Mouse (Mus musculus) embryonic facial prominence, embryonic 11.5 days (tissue): ENCODE measurements at regions not wholly inside any gene's neighbourhood (a gene's known extent, or its start where the extent isn't known, plus 50 kb on each side); places are given as distances from the start of the nearest gene placed in this dataset.

Experiments used
- ATAC-seq: fragments of 200-750 bp; cut with Nextera tagmentation; replicated peaks from 2 replicates; pipeline ENCODE4 v1.8.0; 2017; ENCODE audit warnings: low read depth; ENCODE audit not compliant: insufficient number of reproducible peaks, low FRiP score, low TSS enrichment
- DNase-seq: peaks from one replicate; pipeline ENCODE4 v3.0.0-alpha.2; 2015; ENCODE audit warnings: low spot score
- H3K27ac ChIP-seq: fragments of 300-500 bp; sonication (generic); replicated peaks from 2 replicates; pipeline ENCODE4 v1.5.1; 2014; ENCODE audit warnings: mild to moderate bottlenecking, low read depth, low read length, control low read depth
- H3K27me3 ChIP-seq: fragments of 300-500 bp; sonication (generic); 2 replicates; pipeline ENCODE4 v1.6.1; 2014; ENCODE audit warnings: mild to moderate bottlenecking, low read length, moderate library complexity, mixed read lengths; ENCODE audit not compliant: control insufficient read depth, insufficient read depth
- H3K36me3 ChIP-seq: fragments of 300-500 bp; sonication (generic); replicated peaks from 2 replicates; pipeline ENCODE4 v1.6.1; 2014; ENCODE audit warnings: low read depth, mild to moderate bottlenecking, low read length, moderate library complexity, mixed read lengths; ENCODE audit not compliant: control insufficient read depth, insufficient read depth
- H3K4me1 ChIP-seq: fragments of 300-500 bp; sonication (generic); 2 replicates; pipeline ENCODE4 v1.6.1; 2014; ENCODE audit warnings: low read length, mixed read lengths; ENCODE audit not compliant: control insufficient read depth, insufficient read depth
- H3K4me2 ChIP-seq: fragments of 300-500 bp; sonication (generic); 2 replicates; pipeline ENCODE4 v1.6.1; 2014; ENCODE audit warnings: low read depth, mild to moderate bottlenecking, control low read depth, low read length, moderate library complexity
- H3K4me3 ChIP-seq: fragments of 300-500 bp; sonication (generic); 2 replicates; pipeline ENCODE4 v1.5.1; 2014; ENCODE audit warnings: low read depth, low read length, control low read depth
- H3K9ac ChIP-seq: fragments of 300-500 bp; sonication (generic); replicated peaks from 2 replicates; pipeline ENCODE4 v1.6.1; 2014; ENCODE audit warnings: mild to moderate bottlenecking, control low read depth, low read length
- H3K9me3 ChIP-seq: fragments of 300-500 bp; sonication (generic); replicated peaks from 2 replicates; pipeline ENCODE4 v1.6.1; 2016; ENCODE audit warnings: mild to moderate bottlenecking, low read length, inconsistent platforms, mixed read lengths; ENCODE audit not compliant: control insufficient read depth
- WGBS: fragments of 180-500 bp; shearing (Covaris S2); extraction: QIAGEN DNeasy Blood & Tissue Kit; methylation state at CpG from one replicate; pipeline ENCODE4 v1.1.7; 2014; 5-methylcytosine and 5-hydroxymethylcytosine counted together

GRCm38 (mm10) chr8:11100310-11100709 is 92.1 kb upstream of the Irs2 start:
- DNase-seq (no peak), ATAC-seq (no peak)
- Histone ChIP-seq H3K9ac (no peak overlapping the region), H3K36me3 (no peaks in the 10 kb centered on the region), H3K27me3 (no peaks in the 10 kb centered on the region), H3K27ac (0 out of 2 replicates have a peak overlapping the region, but pooled peaks have one; percentile 80), H3K4me3 (no peak overlapping the region), H3K9me3 (no peaks in the 10 kb centered on the region), H3K4me2 (no peak overlapping the region), H3K4me1 (peaks cover 3% of the 10 kb centered on the region; the same call in 1 of the 2 replicates)
- WGBS = 81% methylated on average over 3 of the region's 3 CpGs

- no peak overlapping the region for H3K4me3 ChIP-seq
- H3K27ac ChIP-seq = peak overlapping the region; percentile 80
- no peaks in the 10 kb centered on the region for H3K36me3 ChIP-seq
- 0 out of 2 replicates have a peak overlapping the region, but pooled peaks have one; percentile 2 for H3K9ac ChIP-seq
- H3K9me3 ChIP-seq = no peaks in the 10 kb centered on the region
- whole genome bisulfite sequencing = 71% methylated on average over 3 of the region's 3 CpGs
- H3K4me1 ChIP-seq = peaks cover 3% of the 10 kb centered on the region; the same call in 1 of the 2 replicates
- no peaks in the 10 kb centered on the region for H3K27me3 ChIP-seq
- ATAC-seq (no peak), DNase-seq (no peak)
- no peak overlapping the region for H3K4me2 ChIP-seq
Observed at GRCm38 (mm10) chr8:11099591-11099855, 91.3 kb upstream of the Irs2 start.

GRCm38 (mm10) chr8:11098790-11099590 is 90.7 kb upstream of the Irs2 start:
- no peaks in the 10 kb centered on the region for H3K9me3 ChIP-seq
- peak overlapping the region; percentile 80 for H3K27ac ChIP-seq
- H3K4me1 ChIP-seq = peaks cover 3% of the 10 kb centered on the region; the same call in 1 of the 2 replicates
- H3K27me3 ChIP-seq = no peaks in the 10 kb centered on the region
- no peak overlapping the region for H3K4me2 ChIP-seq
- H3K4me3 ChIP-seq = no peak overlapping the region
- peak; percentile 67 for DNase-seq
- no peaks in the 10 kb centered on the region for H3K36me3 ChIP-seq
- ATAC-seq = peak; percentile 79
- 61% methylated on average over 11 of the region's 11 CpGs for WGBS
- no peak overlapping the region for H3K9ac ChIP-seq

- 41% methylated on average over 10 of the region's 10 CpGs for WGBS
- DNase-seq = no peak
Observed at GRCm38 (mm10) chr8:11098228-11098778, 90.0 kb upstream of the Irs2 start.

GRCm38 (mm10) chr8:11097813-11098212 is 89.6 kb upstream of the Irs2 start:
- no peak overlapping the region for H3K4me2 ChIP-seq
- H3K4me3 ChIP-seq = no peak overlapping the region
- no peaks in the 10 kb centered on the region for H3K27me3 ChIP-seq
- DNase-seq = no peak
- WGBS = 71% methylated on average over 3 of the region's 3 CpGs
- H3K36me3 ChIP-seq = no peaks in the 10 kb centered on the region
- no peak overlapping the region for H3K9ac ChIP-seq
- ATAC-seq = no peak
- H3K27ac ChIP-seq = peak overlapping the region; percentile 67; the same call in 1 of the 2 replicates
- H3K9me3 ChIP-seq = no peaks in the 10 kb centered on the region
- peaks cover 3% of the 10 kb centered on the region; the same call in 1 of the 2 replicates for H3K4me1 ChIP-seq

More at GRCm38 (mm10) chr8:11098228-11098778, 90.0 kb upstream of the Irs2 start:
- ATAC-seq = peak; percentile 57
- Histone ChIP-seq H3K36me3 (no peaks in the 10 kb centered on the region), H3K9me3 (no peaks in the 10 kb centered on the region), H3K4me3 (no peak overlapping the region), H3K9ac (no peak overlapping the region), H3K27me3 (no peaks in the 10 kb centered on the region), H3K27ac (peak overlapping the region; percentile 67; the same call in 1 of the 2 replicates), H3K4me2 (no peak overlapping the region), H3K4me1 (peaks cover 3% of the 10 kb centered on the region; the same call in 1 of the 2 replicates)

GRCm38 (mm10) chr8:11094516-11094915 is 86.3 kb upstream of the Irs2 start:
- no peaks in the 10 kb centered on the region for H3K9me3 ChIP-seq
- no peaks in the 10 kb centered on the region for H3K27me3 ChIP-seq
- no peak for DNase-seq
- no peak overlapping the region for H3K9ac ChIP-seq
- WGBS = 70% methylated on average over 8 of the region's 8 CpGs
- no peaks in the 10 kb centered on the region for H3K36me3 ChIP-seq
- no peak for ATAC-seq
- H3K27ac ChIP-seq = no peak overlapping the region
- no peak overlapping the region for H3K4me2 ChIP-seq
- H3K4me3 ChIP-seq = no peak overlapping the region
- peaks cover 3% of the 10 kb centered on the region; the same call in 1 of the 2 replicates for H3K4me1 ChIP-seq

GRCm38 (mm10) chr8:11092348-11092747 is 84.1 kb upstream of the Irs2 start:
- no peaks in the 10 kb centered on the region for H3K36me3 ChIP-seq
- no peaks in the 10 kb centered on the region for H3K27me3 ChIP-seq
- no peaks in the 10 kb centered on the region for H3K9me3 ChIP-seq
- no peak overlapping the region for H3K27ac ChIP-seq
- H3K4me3 ChIP-seq = no peak overlapping the region
- H3K4me2 ChIP-seq = no peak overlapping the region
- no peak for ATAC-seq
- DNase-seq = no peak
- H3K9ac ChIP-seq = no peak overlapping the region
- WGBS = 67% methylated on average over 4 of the region's 4 CpGs
- no peaks in the 10 kb centered on the region for H3K4me1 ChIP-seq

- Histone ChIP-seq H3K4me2 (no peak overlapping the region), H3K36me3 (no peaks in the 10 kb centered on the region), H3K27ac (no peak overlapping the region), H3K4me3 (no peak overlapping the region), H3K9ac (no peak overlapping the region), H3K9me3 (no peaks in the 10 kb centered on the region), H3K27me3 (no peaks in the 10 kb centered on the region), H3K4me1 (no peaks in the 10 kb centered on the region)
- 84% methylated on average over 3 of the region's 3 CpGs for WGBS
- ATAC-seq (no peak), DNase-seq (no peak)
Observed at GRCm38 (mm10) chr8:11091675-11092345, 83.6 kb upstream of the Irs2 start.
